Mouse (Mus musculus) cerebellum, adult 2 months (tissue): ENCODE measurements around the gene Alkbh2.

Experiments used
- CTCF ChIP-seq: fragments of 200-500 bp; IDR thresholded peaks from 2 replicates; pipeline ENCODE4 v1.5.1; 2011; ENCODE audit warnings: low read depth, mild to moderate bottlenecking, control low read depth, low read length, moderate library complexity, borderline replicate concordance; ENCODE audit not compliant: insufficient read depth
- POLR2A ChIP-seq: fragments of 200-500 bp; IDR thresholded peaks from 2 replicates; pipeline ENCODE4 v1.6.1; 2011; ENCODE audit warnings: low read length, control low read depth, borderline replicate concordance; ENCODE audit not compliant: insufficient read depth

DNA sequence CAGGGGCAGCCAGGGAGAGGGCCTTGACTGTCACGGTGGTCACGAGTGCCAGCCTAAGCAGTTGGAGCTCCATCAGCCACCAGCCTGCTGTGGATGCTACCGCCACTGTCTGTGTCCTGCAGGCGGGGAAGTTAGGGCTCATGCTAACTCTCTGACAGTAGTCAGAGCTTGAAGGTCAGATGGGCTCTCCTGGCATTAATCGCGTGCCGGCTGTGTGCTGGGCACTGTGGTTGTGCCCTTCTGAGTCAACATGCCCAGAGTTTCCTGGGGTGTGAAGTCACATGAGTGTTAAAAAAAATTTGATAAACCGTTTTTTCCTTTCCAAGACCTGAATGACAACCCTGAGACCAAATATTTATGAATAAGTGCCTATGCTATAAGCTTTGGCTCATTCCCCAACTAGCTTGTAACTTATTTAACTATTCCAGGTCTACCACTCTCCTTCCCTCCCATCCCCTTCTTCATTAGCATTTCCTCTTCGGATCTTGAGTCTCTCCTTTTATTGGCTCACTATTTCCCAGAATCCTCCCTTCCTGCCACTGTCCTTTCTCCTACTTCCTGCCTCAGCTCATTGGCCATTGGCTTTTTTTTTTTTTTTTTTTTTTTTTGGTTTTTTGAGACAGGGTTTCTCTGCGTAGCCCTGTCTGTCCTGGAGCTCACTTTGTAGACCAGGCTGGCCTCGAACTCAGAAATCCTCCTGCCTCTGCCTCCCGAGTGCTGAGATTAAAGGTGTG, 24.5 kb upstream of the Alkbh2 start:
- TF ChIP-seq CTCF, result no peak
- no peak for TF ChIP-seq POLR2A
